Mouse (Mus musculus): ENCODE measurements around the gene Zfp536.
"Not testable (repeated sequence)": the region's sequence is repeated elsewhere in the genome, so short reads cannot be mapped to it uniquely, and the experiment has no call there.

Zfp536 gene

DNA sequence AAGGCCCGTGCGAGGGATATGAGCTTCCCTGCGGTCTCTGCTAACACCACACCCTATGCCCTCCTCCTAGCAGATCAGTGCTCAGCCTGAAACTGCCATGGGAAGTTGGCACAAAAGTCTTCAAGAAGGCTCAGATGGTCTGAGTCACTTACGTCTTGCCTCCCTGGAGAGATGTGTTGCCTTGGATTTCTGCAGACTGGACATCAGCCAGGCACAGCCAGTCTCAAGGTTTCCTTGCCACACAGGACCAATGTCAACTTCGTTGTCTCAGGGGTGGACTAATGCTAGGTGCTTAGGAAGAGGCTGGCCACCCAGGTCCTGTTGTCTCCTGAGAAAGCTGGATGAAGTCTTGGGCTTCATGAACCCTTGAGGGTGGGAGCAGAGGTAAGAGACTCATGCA lies 14.6 kb downstream of the Zfp536 start:
- no peak for DNase-seq (ENCODE audit: extremely low spot score)

DNA sequence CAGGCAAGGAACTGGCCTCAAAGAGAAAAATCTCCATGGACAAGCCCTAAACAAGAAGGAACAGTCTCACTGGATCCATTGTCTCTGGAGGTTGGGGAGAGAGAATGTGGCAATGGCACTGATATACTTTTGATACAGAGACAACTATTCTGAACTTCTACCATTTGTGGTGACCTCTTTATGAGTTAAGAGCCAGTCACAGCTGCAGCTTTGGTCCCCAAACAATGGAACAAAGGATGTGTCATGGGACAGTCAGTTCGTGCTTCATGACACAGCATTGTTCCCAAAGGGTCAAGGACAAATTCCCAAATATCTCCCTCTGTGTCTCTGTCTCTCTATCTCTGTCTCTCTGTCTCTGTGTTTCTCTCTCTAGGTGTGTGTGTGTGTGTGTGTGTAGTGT lies 20.4 kb downstream of the Zfp536 start:
- no peak for DNase-seq (ENCODE audit: extremely low spot score)

DNA sequence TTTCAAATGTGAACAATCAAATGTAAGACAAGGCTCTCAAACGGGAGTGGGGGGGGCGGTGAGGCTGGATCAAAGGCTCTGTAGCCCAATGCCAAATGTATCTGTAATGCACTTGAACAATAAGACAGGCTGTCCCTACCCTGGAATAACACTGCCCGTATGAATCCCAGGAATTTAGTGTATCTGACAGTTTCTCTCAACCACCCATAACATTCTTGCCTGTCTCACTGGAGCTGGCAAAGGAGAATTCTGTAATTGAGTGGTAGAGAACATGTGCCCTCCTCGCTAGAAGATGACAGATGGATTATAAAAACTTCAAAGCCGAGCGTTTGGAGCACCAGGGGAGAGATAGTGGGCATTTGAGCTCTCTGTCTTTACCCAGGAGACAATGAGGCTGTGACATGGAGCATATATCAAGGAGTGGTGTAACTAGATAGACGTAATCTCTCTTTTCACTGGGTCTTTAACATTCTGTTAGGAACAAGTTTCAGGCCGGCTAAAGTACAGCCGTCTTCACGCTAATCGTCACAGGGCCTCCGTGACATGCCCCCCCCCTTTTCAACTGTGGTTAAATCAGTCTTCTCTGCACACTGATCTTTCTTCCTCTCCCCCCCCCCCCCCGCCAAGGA lies 27.2 kb downstream of the Zfp536 start:
- no peak for DNase-seq (ENCODE audit: extremely low spot score)

DNA sequence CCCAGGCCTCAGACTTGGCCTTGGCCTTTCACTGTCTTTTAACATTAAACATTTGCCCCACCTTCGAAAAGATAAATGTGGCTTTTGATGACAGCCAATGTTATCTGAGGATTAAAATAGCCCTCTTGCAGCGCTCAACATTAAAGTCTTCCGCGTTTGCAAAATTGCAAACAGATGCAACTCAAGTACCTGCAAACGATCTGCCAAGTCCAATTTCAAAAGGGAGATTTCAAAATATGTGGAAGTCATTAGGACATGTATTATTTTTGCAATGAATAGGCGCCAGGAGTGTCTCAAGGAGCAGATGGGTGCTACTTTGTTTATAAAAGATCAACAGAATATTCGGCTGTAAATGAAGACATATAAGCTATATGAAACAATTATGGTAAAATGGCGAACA lies 30.1 kb downstream of the Zfp536 start:
- DNase-seq (ENCODE audit: extremely low spot score) = no peak

DNA sequence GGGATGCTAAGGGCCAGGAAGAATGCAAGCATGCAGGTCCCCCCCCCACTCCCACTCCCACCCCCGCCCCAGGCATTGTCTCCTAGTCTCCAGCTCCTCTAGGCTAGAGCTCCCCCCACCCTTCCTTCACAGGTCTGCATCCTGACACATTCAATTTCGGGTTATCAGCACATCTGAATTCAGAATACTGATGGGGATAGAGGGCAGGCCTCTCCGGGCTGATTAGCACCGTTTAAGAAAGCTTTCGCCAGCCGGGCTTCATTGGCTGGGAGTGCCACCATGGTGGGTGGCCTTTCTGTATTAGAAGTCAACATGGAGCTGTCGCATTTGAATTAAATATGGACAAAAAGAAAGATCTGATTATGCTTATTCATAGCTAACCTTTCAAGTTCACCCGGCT lies 36.2 kb downstream of the Zfp536 start:
- peak; percentile 4 for DNase-seq (ENCODE audit: extremely low spot score)

DNA sequence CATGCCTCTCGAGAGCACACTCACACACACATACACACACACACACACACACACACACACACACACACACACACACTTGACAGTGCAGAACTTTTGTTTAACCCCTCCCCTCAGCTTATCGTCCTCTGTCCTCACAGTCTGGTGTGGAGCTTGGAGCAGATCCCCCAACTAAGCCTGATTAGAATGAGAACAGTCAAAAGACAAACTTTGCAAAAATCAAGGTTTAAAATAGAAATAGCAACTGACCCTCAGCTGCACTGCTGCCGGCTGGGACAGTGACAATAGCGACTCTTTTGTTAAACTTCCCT lies 37.1 kb downstream of the Zfp536 start:
- no peak for DNase-seq (ENCODE audit: extremely low spot score)

DNA sequence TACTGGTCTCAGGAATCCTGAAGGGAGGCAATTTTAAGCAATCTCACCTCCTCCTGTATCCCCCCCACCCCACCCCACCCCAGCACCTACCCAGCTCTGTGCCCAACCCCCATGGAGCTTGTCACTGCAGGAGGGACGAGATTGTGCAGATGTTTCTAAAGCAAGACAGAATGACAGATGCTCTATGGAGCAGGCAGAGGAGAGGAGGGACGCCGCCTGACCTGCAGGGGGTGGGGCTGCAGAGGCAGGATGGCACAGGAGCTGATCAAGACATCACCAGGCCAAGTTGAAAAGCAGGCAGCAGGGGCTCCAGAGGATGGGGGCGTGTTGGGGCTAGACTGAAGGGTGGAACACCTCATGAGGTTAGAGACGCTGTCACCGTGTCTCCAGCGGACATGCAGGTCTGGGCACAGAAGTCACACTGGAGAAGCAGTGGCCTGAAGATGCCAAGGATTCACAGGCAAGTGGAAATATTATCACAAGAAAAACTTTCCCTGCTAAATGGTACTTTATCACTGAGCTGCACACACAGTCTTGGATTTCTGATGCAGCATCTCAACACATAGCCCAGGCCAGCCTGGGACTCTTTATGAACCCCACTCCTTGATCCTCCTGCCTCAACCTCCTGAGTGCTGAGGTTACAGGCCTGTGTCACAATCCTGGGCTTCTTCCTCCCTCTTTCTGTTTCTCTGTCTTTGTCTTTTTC lies 37.6 kb downstream of the Zfp536 start:
- DNase-seq (ENCODE audit: extremely low spot score) = peak; percentile 8

DNA sequence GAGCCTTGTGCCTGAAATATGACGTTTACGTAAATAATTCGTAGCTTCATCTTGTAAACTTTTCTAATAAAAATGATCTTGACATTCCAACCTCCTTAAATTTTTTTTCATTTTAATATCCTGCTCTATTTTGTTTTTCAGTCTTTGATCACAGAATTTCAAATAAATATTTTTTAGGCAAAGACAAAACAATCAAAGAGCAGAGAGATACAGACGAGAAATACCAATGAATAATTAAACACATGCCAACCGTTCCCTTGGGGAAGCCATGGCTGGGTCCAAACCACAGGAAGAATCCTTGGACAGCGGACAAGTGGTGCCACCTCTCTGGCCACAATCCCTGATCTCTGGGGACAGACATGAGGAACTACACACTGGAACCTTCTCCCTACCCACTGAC lies 38.3 kb downstream of the Zfp536 start:
- DNase-seq (ENCODE audit: extremely low spot score) = no peak

DNA sequence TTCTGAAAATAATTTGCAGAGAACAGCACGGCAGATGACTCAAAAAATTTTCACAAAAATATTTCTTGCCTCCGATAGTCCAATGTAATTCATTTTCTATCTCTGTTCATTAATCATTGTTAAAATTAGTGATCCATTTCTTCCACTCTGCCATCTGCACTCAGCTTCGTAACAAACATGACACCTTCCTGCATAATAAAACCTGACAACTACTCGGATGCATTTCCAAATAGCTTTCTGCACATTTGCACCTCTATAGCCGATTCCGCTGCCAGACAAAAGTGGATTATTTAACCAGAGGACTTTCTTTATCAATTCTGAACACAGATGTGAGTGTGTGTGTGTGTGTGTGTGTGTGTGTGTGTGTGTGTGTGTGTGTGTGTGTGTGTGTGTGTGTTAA lies 38.9 kb downstream of the Zfp536 start:
- DNase-seq (ENCODE audit: extremely low spot score) = no peak

DNA sequence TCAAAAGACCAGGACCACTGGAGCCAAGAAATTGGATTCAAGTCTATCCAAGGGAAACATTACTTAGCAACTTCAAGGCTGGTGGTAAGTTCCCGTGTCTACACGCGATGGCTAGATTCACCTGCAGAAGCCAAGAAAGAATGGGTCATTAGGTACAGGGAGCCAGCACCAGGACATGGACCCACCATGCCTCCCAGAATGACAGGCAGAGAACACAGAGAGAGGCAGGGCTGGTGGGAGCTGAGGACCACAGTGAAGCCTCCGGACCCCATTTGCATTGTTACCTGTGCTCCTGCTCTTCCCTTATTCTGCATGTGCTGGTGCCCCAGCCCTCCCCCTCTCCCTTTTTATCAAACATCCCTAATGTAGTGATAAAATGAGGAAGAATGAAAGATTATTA lies 39.4 kb downstream of the Zfp536 start:
- no peak for DNase-seq (ENCODE audit: extremely low spot score)

DNA sequence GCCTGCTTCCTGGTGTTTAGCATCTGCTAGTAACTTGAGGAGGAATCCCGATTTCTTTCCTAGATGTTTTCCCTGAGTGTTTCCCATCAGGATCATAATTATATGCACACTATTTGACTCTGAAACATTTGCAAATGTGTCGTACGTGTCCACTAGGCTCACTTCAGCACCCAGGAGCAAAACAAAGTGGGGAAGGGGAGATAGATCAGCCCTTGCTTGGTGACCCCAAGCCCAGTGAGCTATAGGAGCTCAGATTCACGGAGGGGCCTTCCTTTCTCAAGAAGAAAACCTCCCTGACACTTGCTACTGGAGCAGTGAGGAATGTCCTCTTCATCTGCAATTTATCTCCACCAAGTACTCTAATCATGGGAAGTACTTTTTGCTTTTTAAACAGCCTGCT lies 40.7 kb downstream of the Zfp536 start:
- no peak for DNase-seq (ENCODE audit: extremely low spot score)

DNA sequence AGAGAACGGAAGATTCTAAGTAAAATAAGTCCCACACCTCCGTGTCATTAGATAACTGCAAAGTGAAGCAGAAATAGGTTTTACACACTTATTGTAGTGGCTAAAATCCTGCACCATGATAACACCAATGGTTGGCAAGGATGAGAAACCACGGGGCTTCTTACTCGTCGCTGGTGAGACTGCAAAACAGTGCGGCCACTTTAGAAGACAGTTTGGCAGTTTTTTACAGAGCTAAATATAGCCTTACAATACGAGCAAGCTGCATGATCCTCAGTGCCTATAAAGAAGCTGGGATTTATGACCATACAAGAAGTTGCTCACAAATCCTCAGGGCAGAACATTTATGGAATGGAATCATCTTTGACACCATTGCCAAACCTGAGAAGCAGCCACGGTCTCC lies 45.7 kb downstream of the Zfp536 start:
- no peak for DNase-seq (ENCODE audit: extremely low spot score)

DNA sequence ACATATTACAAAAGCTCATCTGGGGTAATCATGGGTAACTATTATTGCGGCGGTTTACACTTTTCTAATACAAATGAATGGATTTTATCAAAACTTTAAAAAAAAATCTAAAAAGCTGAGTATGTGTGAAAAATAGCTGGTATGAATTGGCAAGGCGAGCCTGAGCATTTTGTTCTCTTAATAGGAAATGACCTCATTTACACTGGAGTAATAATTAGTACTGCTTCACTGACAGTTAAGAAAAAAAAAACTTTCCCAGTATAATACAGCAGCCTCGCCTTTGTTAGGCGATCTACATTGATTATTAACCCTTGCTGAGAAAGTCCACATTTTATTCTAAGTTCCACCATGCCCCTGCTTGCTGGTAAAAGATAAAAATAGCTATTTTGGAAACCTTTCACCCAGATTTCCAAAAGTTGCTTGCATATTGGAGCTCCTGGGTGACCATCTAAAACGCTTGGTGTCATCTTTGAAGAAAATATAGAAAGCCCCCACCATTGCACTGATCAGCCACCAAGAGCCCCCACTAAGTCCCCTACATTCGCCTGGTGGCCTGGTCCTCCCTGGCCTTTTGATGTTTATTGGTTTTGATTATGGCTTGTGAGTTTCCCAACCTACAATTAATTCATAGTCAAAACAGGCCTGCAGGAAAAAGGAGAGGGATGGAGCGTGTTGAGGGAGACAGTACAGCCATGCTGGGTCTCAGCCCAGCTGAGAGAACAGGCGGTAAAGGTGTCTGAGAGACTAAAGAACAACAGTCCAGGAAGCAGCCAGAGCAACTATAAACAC lies 49.2 kb downstream of the Zfp536 start:
- no peak for DNase-seq (ENCODE audit: extremely low spot score)

DNA sequence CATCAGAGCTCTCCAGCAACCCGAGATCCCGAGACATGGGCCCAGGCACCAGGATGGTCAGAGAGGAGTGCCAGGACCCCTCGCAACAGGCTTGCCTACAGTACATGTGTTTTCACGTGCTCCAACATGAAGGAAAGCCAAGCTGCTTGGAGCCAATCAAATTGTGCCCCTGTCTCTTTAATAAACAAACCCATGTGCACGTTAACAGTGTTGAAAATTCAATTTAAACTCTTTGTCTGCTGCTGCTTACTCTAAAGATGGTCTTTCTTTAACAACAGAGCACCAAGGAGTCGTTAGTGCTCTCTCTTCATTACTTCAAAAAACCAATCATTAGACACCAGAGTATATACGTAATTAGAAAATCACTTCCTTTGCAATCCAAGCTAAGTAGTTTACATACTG lies 50.2 kb downstream of the Zfp536 start:
- no peak for DNase-seq (ENCODE audit: extremely low spot score)

DNA sequence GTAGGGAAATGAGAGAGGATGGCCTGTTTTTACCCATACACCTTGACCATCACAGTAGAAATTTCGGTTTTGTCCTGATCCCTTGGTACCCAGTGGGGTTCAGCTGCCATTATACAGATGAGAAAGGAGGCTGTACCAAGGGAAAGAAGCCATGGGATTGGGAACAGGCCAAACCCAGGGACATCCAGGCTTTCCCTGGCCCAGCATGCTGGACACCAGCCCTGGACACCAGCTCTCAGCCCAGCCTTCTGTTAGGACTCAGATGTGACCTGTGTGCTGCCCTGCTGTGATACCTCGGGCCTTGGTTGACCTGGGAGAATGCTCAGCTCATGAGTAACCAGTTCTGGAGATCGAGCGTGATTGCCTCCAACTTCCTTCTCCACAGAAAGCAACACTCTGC lies 51.8 kb downstream of the Zfp536 start:
- DNase-seq (ENCODE audit: extremely low spot score) = no peak

DNA sequence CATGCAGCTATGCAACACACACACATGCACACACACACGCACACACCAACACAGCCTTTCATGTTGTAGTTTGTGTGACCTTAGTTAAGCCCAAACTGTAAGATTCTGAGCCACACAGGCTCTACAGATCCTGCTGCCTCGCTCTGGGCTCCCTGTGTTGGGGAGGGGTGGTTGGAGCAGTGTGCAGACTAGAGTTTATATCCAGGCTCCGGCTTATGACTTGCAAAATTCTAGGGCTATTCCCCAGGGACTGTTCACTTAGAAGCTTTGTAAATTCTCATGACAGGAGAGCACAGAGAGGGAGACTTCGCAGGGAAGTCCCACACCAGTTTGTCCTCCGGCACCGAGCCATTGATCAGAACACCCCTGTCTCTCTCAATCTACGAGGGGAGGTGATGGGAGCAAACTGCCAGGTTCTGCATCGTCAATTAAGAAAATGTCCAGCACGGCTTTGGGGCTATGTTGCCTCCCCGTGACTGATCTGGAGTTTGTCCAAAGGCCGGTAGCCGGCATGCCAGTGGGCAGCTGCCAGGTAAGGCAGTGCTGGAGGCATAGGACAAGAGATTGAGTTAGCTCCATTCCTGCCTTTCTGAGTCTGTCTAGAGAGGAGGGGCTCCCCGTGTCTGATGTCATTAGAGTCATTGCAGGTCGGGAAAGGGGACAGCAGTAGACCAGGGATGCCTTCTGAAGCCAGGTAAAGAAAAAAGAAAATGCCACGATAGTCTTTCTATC lies 54.6 kb downstream of the Zfp536 start:
- no peak for DNase-seq (ENCODE audit: extremely low spot score)

DNA sequence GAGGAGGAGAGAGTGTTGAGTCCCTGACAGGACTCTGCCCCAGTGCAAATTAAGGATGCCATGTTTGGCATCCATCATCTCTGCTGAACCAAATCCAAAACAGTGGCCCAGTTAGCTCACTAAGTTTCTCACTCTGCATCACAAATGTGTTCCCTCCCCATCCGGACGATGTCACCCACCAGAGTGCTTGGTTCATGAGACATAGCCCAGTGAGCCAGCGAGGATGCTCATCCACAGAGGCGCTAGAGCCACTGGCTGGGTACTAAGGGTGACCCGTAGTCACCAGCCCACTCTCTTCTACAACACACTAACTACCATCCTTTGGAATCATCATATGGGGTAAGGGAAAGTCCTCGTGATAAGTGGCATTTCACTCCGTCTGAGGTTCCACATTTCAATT lies 56.4 kb downstream of the Zfp536 start:
- no peak for DNase-seq (ENCODE audit: extremely low spot score)

DNA sequence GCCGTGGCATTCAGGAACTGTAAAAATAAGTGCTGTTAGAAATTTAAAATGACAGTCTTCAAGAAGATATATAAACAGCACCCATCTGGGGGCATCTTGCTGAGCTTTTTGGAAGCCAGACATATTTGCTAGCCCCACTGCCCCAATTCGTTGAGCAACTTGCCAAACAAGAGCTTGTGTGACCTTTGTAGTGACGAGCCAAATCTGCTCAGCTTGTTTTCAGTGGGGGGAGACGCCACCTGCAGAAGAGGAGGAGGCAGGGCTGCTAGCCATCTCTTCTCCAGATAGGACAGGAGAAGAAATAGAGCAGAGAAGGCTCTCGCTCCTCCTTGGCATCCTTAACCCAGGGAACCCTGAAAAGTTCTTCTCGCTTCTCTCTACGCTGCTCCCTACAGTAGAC lies 56.8 kb downstream of the Zfp536 start:
- no peak for DNase-seq (ENCODE audit: extremely low spot score)

DNA sequence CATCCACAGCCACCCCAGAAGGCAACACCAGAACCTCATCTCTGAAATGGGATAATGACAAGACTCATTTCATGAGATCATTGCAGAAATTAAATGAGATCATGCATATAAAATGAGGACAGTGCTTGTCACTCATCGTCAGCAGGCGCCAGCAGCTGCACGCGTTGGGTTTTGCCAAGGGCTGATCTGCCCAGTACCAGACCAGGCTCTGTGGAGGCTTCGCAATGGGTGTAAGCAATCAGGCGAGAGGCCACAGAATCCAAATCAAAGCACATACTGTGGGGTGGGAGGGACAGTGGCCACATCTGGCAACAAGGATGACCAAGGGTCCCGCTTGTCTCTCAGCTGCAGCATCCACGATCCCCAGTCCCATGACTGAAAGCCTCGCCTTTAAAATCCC lies 69.0 kb downstream of the Zfp536 start:
- DNase-seq (ENCODE audit: extremely low spot score) = no peak

DNA sequence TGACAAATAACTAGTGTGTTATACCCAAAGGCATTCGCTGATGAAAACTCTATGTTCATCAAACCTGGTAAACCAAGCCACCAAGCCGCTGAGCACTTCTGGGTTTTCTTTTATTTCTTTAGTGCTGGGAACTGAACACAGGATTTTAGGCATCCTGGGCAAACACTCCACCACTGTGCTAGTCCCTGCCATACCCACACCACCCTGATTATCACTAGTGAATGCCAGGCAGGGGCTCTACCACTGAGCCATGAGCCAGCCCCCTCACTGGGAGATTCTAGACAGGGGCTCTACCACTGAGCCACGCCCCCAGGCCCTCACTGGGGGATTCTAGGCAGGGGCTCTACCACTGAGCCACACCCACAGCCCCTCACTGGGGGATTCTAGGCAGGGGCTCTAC lies 76.1 kb downstream of the Zfp536 start:
- DNase-seq (ENCODE audit: extremely low spot score) = not testable (repeated sequence)

DNA sequence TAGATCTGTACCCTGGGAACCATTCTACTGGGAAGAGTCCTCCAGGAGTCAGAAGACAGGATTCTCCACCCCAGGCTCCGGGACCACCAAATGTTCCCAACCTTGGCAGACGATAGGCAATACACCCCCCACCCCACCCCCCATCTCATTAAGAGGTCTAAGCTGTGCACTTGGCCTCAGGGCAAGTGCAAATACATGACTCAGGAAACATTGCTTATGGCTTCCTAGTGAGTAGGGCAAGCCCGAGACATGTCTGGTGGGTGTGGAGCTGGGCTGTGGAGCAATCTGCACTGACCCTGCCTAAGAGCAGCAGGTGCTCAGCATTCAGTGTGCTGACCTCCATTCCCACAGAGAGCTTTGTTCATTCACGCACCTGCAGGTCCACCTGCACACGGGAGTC lies 78.4 kb downstream of the Zfp536 start:
- DNase-seq (ENCODE audit: extremely low spot score) = no peak

DNA sequence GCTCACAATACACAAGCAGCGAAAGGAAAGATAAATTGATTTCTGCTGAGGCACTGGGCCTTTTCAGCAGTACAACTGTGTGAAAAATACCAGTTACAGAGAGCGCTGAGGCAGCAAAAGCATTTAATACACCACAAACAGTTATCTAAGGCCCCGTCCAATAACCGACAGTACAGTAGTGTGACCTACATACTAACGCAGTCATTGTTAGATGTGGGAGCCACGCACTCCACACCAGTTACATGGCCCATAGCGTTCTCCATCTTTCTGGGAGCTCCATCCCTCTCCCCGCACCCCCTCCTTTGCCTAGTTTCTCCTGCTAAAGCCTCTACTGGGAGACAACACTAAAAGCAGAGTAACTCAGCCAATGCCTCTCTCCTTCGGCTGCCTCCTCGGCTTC lies 82.8 kb downstream of the Zfp536 start:
- peak; percentile 14 for DNase-seq (ENCODE audit: extremely low spot score)
